Mouse (Mus musculus): ENCODE measurements at regions not wholly inside any gene's neighbourhood (a gene's known extent, or its start where the extent isn't known, plus 50 kb on each side); places are given as distances from the start of the nearest gene placed in this dataset.

- TF ChIP-seq CTCF (IDR thresholded peaks at IDR 0.05; ENCODE audit: borderline replicate concordance, insufficient read depth, low read depth, low read length) (no peak), POLR2A (IDR thresholded peaks at IDR 0.05; ENCODE audit: borderline replicate concordance, insufficient read depth, low read length) (no peak)
These were observed 398.0 kb downstream of the Cdk5rap2 start for GRCm38 (mm10) chr4:70012220-70012580.
